Mouse (Mus musculus): ENCODE measurements at regions not wholly inside any gene's neighbourhood (a gene's known extent, or its start where the extent isn't known, plus 50 kb on each side); places are given as distances from the start of the nearest gene placed in this dataset. TPM values are rescaled to one million over a fixed set of nuclear protein-coding genes. Genes with fewer than 3 reads are reported as not detected.

- no peaks in the 10 kb centered on the region for H3K36me3 ChIP-seq
- 71% methylated on average over 1 of the region's 1 CpGs for WGBS
Measured at GRCm38 (mm10) chr2:139362245-139362847, 131.4 kb upstream of the Sptlc3 start.

GRCm38 (mm10) chr2:139370070-139370469 lies 123.6 kb upstream of the Sptlc3 start:
- H3K4me3 ChIP-seq, result no peak overlapping the region
- 35% methylated on average over 1 of the region's 1 CpGs for WGBS
- H3K27ac ChIP-seq, result no peak overlapping the region
- no peaks in the 10 kb centered on the region for H3K4me1 ChIP-seq
- DNase-seq (ENCODE audit: low spot score), result no peak
- no peaks in the 10 kb centered on the region for H3K36me3 ChIP-seq
- H3K27me3 ChIP-seq (ENCODE audit: insufficient read depth, poor library complexity, severe bottlenecking), result no peaks in the 10 kb centered on the region
- H3K9me3 ChIP-seq, result no peaks in the 10 kb centered on the region

More at GRCm38 (mm10) chr2:139362245-139362847, 131.4 kb upstream of the Sptlc3 start:
- Histone ChIP-seq H3K4me3 (no peak overlapping the region), H3K9me3 (no peaks in the 10 kb centered on the region), H3K27ac (no peak overlapping the region), H3K4me1 (no peaks in the 10 kb centered on the region), H3K27me3 (ENCODE audit: insufficient read depth, poor library complexity, severe bottlenecking) (no peaks in the 10 kb centered on the region)
- DNase-seq (ENCODE audit: low spot score), result no peak

GRCm38 (mm10) chr2:139380285-139380684 lies 113.4 kb upstream of the Sptlc3 start:
- no peaks in the 10 kb centered on the region for H3K36me3 ChIP-seq
- H3K27ac ChIP-seq, result no peak overlapping the region
- H3K27me3 ChIP-seq (ENCODE audit: insufficient read depth, poor library complexity, severe bottlenecking), result no peaks in the 10 kb centered on the region
- H3K9me3 ChIP-seq, result no peaks in the 10 kb centered on the region
- no peak overlapping the region for H3K4me3 ChIP-seq
- WGBS, result 84% methylated on average over 6 of the region's 6 CpGs
- no peaks in the 10 kb centered on the region for H3K4me1 ChIP-seq
- no peak for DNase-seq (ENCODE audit: low spot score)

GRCm38 (mm10) chr2:139381628-139382027 lies 112.1 kb upstream of the Sptlc3 start:
- no peaks in the 10 kb centered on the region for H3K27me3 ChIP-seq (ENCODE audit: insufficient read depth, poor library complexity, severe bottlenecking)
- H3K4me1 ChIP-seq, result no peaks in the 10 kb centered on the region
- DNase-seq (ENCODE audit: low spot score), result peak; percentile 81
- H3K27ac ChIP-seq, result no peak overlapping the region
- 3% methylated on average over 1 of the region's 1 CpGs for WGBS
- no peaks in the 10 kb centered on the region for H3K36me3 ChIP-seq
- H3K9me3 ChIP-seq, result no peaks in the 10 kb centered on the region
- H3K4me3 ChIP-seq, result no peak overlapping the region

GRCm38 (mm10) chr2:139413559-139413958 lies 80.2 kb upstream of the Sptlc3 start:
- no peaks in the 10 kb centered on the region for H3K4me1 ChIP-seq
- no peak overlapping the region for H3K27ac ChIP-seq
- 71% methylated on average over 3 of the region's 3 CpGs for WGBS

GRCm38 (mm10) chr2:139417506-139417905 lies 76.2 kb upstream of the Sptlc3 start:
- no peak for DNase-seq (ENCODE audit: low spot score)
- no peak overlapping the region for H3K27ac ChIP-seq
- no peaks in the 10 kb centered on the region for H3K27me3 ChIP-seq (ENCODE audit: insufficient read depth, poor library complexity, severe bottlenecking)
- no peaks in the 10 kb centered on the region for H3K36me3 ChIP-seq
- 49% methylated on average over 1 of the region's 1 CpGs for WGBS
- H3K4me3 ChIP-seq, result no peak overlapping the region
- H3K9me3 ChIP-seq, result no peaks in the 10 kb centered on the region
- no peaks in the 10 kb centered on the region for H3K4me1 ChIP-seq

More at GRCm38 (mm10) chr2:139413559-139413958, 80.2 kb upstream of the Sptlc3 start:
- Histone ChIP-seq H3K27me3 (ENCODE audit: insufficient read depth, poor library complexity, severe bottlenecking) (no peaks in the 10 kb centered on the region), H3K36me3 (no peaks in the 10 kb centered on the region), H3K9me3 (no peaks in the 10 kb centered on the region), H3K4me3 (no peak overlapping the region)
- DNase-seq (ENCODE audit: low spot score), result no peak

- H3K27ac ChIP-seq, result no peak overlapping the region
- H3K9me3 ChIP-seq, result no peaks in the 10 kb centered on the region
- no peaks in the 10 kb centered on the region for H3K36me3 ChIP-seq
- H3K27me3 ChIP-seq (ENCODE audit: insufficient read depth, poor library complexity, severe bottlenecking), result no peaks in the 10 kb centered on the region
- no peak overlapping the region for H3K4me3 ChIP-seq
- no peak for DNase-seq (ENCODE audit: low spot score)
- no peaks in the 10 kb centered on the region for H3K4me1 ChIP-seq
- WGBS, result 72% methylated on average over 3 of the region's 3 CpGs
Measured at GRCm38 (mm10) chr2:139422678-139423077, 71.0 kb upstream of the Sptlc3 start.

- Histone ChIP-seq H3K4me3 (no peak overlapping the region), H3K27ac (no peak overlapping the region), H3K4me1 (no peaks in the 10 kb centered on the region), H3K36me3 (no peaks in the 10 kb centered on the region), H3K9me3 (no peaks in the 10 kb centered on the region), H3K27me3 (ENCODE audit: insufficient read depth, poor library complexity, severe bottlenecking) (no peaks in the 10 kb centered on the region)
- DNase-seq (ENCODE audit: low spot score), result no peak
- WGBS, result 68% methylated on average over 2 of the region's 2 CpGs
Measured at GRCm38 (mm10) chr2:139423413-139423812, 70.3 kb upstream of the Sptlc3 start.

MicroRNAs in the stretch of these regions (microRNA counts, 519-probe panel; counts per million panel counts)
- not detected for microRNA mmu-miR-1952

Small RNA genes in the stretch of these regions (microRNA-seq; reads per million reads assigned to microRNA genes)
- not detected for gene Mir1952
